Mouse (Mus musculus) liver, embryonic 14.5 days (tissue): ENCODE data around the gene Wasf2. TPM values are rescaled to one million over a fixed set of nuclear protein-coding genes. Genes with fewer than 3 reads are reported as not detected.

Experiments
- ATAC-seq: fragments of 200-750 bp; cut with Nextera tagmentation; 2 replicates; pipeline ENCODE4 v1.8.0; 2017; ENCODE audit warnings: moderate number of reproducible peaks, mild to moderate bottlenecking, moderate library complexity; ENCODE audit not compliant: insufficient read depth
- DNase-seq, 3 experiments: peaks; one replicate each; pipeline ENCODE4 v3.0.0-alpha.2; 2012 to 2013; ENCODE audit warnings: low read depth in 3 of 3, low spot score in 3 of 3
- H3K27ac ChIP-seq: fragments of 300-500 bp; sonication (generic); 2 replicates; pipeline ENCODE4 v1.5.1; 2014; ENCODE audit warnings: moderate library complexity, mild to moderate bottlenecking, control low read depth, inconsistent platforms
- H3K27me3 ChIP-seq: fragments of 300-500 bp; sonication (generic); 2 replicates; pipeline ENCODE4 v1.6.1; 2014; ENCODE audit warnings: mild to moderate bottlenecking, low read length, moderate library complexity; ENCODE audit not compliant: control insufficient read depth, insufficient read depth
- H3K36me3 ChIP-seq: fragments of 300-500 bp; sonication (generic); replicated peaks from 2 replicates; pipeline ENCODE4 v1.6.1; 2014; ENCODE audit warnings: low read depth; ENCODE audit not compliant: control insufficient read depth, insufficient read depth
- H3K4me1 ChIP-seq, 2 experiments: fragments of 200-500 bp in 1 of 2; fragments of 300-500 bp in 1 of 2; sonication (generic) in 1 of 2; replicated peaks; 2 replicates each; pipeline ENCODE4 v1.6.1; 2012 to 2014; ENCODE audit warnings: antibody characterized with exemption in 1 of 2, inconsistent platforms in 1 of 2, low read length in 1 of 2; ENCODE audit not compliant: control insufficient read depth in 2 of 2, insufficient read depth in 2 of 2
- H3K4me2 ChIP-seq: fragments of 300-500 bp; sonication (generic); 2 replicates; pipeline ENCODE4 v1.6.1; 2014; ENCODE audit warnings: low read depth, mild to moderate bottlenecking, control low read depth, moderate library complexity
- H3K4me3 ChIP-seq, 2 experiments: fragments of 200-500 bp in 1 of 2; fragments of 300-500 bp in 1 of 2; sonication (generic) in 1 of 2; 2 replicates each; pipeline ENCODE4 v1.5.1; 2012 to 2014; ENCODE audit warnings: low read depth in 2 of 2, low read length in 2 of 2, mild to moderate bottlenecking in 2 of 2, control low read depth in 1 of 2, inconsistent platforms in 1 of 2, moderate library complexity in 1 of 2; ENCODE audit not compliant: insufficient read depth in 1 of 2
- H3K9ac ChIP-seq: fragments of 300-500 bp; sonication (generic); replicated peaks from 2 replicates; pipeline ENCODE4 v1.6.1; 2014; ENCODE audit warnings: mild to moderate bottlenecking, control low read depth, moderate library complexity
- H3K9me3 ChIP-seq: fragments of 300-500 bp; sonication (generic); 2 replicates; pipeline ENCODE4 v1.6.1; 2016; ENCODE audit warnings: low read length, mixed read lengths; ENCODE audit not compliant: control insufficient read depth
- CTCF ChIP-seq: IDR thresholded peaks from 2 replicates; pipeline ENCODE4 v1.5.1; 2016; ENCODE audit warnings: antibody characterized with exemption, low read depth, control low read depth
- EP300 ChIP-seq: IDR thresholded peaks from 2 replicates; pipeline ENCODE4 v1.6.1; 2016; ENCODE audit warnings: antibody characterized with exemption, low read depth
- WGBS: fragments of 180-500 bp; shearing (Covaris S2); extraction: QIAGEN DNeasy Blood & Tissue Kit; methylation state at CpG from one replicate; pipeline ENCODE4 v1.1.7; 2014; ENCODE audit not compliant: insufficient replicate concordance; 5-methylcytosine and 5-hydroxymethylcytosine counted together
- polyA plus RNA-seq, 2 experiments: library from polyadenylated mRNA; depleted of rRNA in 1 of 2; stranded (reverse) in 1 of 2; unstranded in 1 of 2; fragments of >200 nt; fragmentation: Nextera tagmentation in 1 of 2; extraction: Ambion mirVana in 1 of 2; gene quantifications; 2 replicates each; pipeline versions ENCODE4 v1.2.1 to v1.2.3; 2012 to 2014

Gene Wasf2
- polyA plus RNA-seq, 2 experiments = 11.4 to 31.4 TPM

DNA sequence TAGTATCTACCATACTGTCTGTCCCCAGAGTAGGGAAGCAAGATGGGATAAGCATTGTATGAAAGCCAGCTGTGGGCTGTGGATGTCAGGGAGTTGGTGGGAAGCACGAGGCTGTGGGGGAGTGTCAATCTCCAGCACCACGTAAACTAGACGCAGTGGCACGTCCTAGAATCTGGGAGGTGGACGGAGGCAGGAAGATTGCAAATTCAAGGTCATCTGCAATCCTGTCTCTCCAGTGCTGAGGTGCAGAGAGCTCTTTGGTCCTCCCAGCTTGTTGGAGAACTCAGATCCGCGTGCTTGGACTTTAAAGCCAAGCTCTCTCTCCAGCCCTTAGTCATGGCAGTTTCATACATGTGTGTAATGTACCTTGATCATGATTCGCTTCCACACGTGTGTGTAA, 36.5 kb downstream of the Wasf2 start:
- no peaks in the 10 kb centered on the region for H3K36me3 ChIP-seq
- no peak overlapping the region for H3K4me3 ChIP-seq
- H3K4me2 ChIP-seq = no peak overlapping the region
- TF ChIP-seq EP300 (no peak), CTCF (no peak)
- peaks cover 0 to 16% of the 10 kb centered on the region in 2 experiments; a peak in 3 of 4 replicates for H3K4me1 ChIP-seq
- DNase-seq (no peak), ATAC-seq (no peak)
- no peak overlapping the region for H3K9ac ChIP-seq
- no peaks in the 10 kb centered on the region for H3K27me3 ChIP-seq
- 84% methylated on average over 9 of the region's 9 CpGs for WGBS
- no peak overlapping the region for H3K27ac ChIP-seq
- no peaks in the 10 kb centered on the region for H3K9me3 ChIP-seq

DNA sequence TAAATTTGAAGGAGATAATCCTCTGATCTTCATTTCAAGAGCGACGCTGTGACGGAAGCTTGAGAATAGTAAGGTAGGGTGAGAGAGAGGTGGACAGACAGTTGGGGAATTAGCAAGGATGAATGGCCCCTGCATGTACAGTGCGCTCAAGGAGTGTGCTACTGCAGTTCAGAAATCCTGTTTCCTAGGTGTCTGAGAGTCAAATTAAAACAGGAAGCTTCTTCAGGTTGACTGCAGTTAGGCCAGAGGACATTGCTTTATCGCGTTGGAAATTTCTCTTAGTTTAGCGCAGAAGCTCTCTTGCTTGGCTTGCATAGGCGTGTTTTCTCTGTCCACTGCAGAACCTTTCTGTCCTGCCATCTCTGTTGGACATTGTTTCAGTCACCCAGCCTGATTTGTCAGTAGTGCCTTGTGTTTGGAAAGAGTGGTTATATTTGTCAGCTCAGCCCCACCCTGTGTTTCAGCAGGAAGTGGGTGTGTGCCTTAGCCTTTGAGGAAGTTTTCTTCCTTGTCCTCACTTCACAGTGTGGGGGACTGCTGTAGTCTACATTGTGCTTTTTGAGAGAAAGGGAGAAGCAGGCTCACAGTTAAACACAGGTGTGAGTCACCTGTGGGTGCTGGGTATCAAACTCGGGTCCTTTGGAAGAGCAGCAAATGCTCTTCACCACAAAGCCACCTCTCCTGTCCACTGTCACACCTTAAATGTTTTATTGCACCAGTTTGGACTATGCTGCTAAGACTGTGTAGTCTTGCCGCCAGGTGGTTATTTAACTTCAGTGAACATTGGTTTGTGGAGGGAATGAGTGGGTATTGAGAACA, 39.1 kb downstream of the Wasf2 start:
- ATAC-seq (no peak), DNase-seq (no peak)
- peak overlapping the region; percentile 24 for H3K4me2 ChIP-seq
- H3K36me3 ChIP-seq = no peaks in the 10 kb centered on the region
- H3K9me3 ChIP-seq = no peaks in the 10 kb centered on the region
- no peak overlapping the region for H3K4me3 ChIP-seq
- H3K27ac ChIP-seq = no peak overlapping the region; the same call in 1 of the 2 replicates
- TF ChIP-seq EP300 = no peak
- TF ChIP-seq CTCF = no peak
- 35% methylated on average over 10 of the region's 10 CpGs for WGBS
- no peaks in the 10 kb centered on the region for H3K27me3 ChIP-seq
- no peak overlapping the region for H3K9ac ChIP-seq
- H3K4me1 ChIP-seq = peaks cover 3 to 29% of the 10 kb centered on the region in 2 experiments; a peak in 3 of 4 replicates

DNA sequence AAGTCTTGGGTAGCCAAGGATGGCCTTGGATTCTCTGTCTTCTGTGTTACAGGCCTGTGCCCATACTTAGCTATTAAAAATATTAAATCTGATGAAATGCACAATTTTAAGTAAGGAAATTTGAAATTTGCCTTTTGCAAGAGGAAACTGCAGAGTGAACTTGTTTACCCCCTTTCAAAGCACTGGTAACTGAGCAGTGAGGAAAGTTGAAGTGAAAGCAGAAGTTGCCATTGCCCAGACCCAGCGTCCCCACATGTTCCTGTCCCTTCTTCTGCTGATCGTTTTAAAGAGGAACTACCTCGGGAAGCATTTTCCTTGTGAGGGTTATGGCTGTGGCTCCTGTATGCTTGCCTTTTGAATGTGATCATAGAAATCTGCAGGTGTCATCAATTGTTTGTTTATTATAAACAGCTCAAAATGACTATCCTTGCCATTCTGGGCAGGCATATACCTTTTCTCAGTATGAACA, 39.8 kb downstream of the Wasf2 start:
- Histone ChIP-seq H3K27ac (no peak overlapping the region), H3K9me3 (no peaks in the 10 kb centered on the region), H3K36me3 (no peaks in the 10 kb centered on the region), H3K9ac (no peak overlapping the region), H3K4me3 (no peak overlapping the region), H3K4me2 (peak overlapping the region; percentile 9; the same call in 1 of the 2 replicates), H3K4me1 (peaks cover 3 to 31% of the 10 kb centered on the region in 2 experiments), H3K27me3 (no peaks in the 10 kb centered on the region)
- DNase-seq = peak in 1 of 3 experiments; percentile 36
- ATAC-seq = no peak
- TF ChIP-seq EP300 (no peak), CTCF (no peak)
- WGBS = 15% methylated on average over 3 of the region's 3 CpGs

DNA sequence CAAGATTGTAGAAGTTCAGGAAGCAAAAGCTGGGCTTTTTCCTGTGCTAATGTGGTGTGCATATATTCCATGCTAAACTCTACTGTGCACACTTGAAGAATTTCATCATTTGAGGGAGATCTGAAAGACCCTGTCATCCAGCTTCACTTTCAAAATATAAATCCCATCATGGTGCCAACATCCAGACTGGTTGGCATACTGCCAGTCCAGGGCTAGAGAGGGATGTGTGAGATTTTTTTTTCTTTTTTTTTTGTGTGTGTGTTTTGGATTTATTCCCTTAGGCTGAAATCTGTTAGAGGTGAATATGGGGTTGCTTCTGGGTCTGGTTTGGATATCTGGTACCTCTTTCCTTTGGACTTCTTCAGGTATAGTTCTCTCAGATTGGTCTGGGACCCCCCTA, 40.3 kb downstream of the Wasf2 start:
- Histone ChIP-seq H3K9ac (no peak overlapping the region), H3K27me3 (no peaks in the 10 kb centered on the region), H3K9me3 (no peaks in the 10 kb centered on the region), H3K4me2 (no peak overlapping the region; the same call in 1 of the 2 replicates), H3K36me3 (no peaks in the 10 kb centered on the region), H3K4me1 (peaks cover 3 to 33% of the 10 kb centered on the region in 2 experiments), H3K4me3 (no peak overlapping the region), H3K27ac (no peak overlapping the region)
- no peak for TF ChIP-seq EP300
- TF ChIP-seq CTCF = no peak
- DNase-seq = no peak
- no peak for ATAC-seq

DNA sequence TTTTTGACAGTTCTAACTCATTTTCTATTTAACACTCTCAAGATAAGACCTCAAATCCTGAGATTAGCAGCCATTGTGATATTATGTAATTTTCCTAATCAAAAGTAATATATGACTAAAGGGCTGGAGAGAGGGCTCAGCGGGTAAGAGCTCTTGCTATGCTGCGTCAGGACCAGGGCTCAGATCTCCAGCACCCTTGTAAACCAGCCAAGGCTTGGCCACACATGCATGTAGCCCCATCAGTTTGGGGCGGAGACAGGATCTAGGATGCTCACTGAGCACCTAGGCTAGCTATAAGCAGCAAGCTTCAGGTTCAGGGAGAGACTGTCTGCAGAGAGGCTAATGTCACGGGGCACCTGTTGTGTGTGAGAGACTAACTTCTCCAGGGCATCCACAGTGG, 42.1 kb downstream of the Wasf2 start:
- no peak for TF ChIP-seq CTCF
- no peak for TF ChIP-seq EP300
- H3K27ac ChIP-seq = no peak overlapping the region
- no peak for ATAC-seq

More for the DNA sequence above, 42.1 kb downstream of the Wasf2 start:
- Histone ChIP-seq H3K4me3 (no peak overlapping the region), H3K27me3 (no peaks in the 10 kb centered on the region), H3K4me2 (no peak overlapping the region), H3K36me3 (peaks cover 5% of the 10 kb centered on the region; the same call in 1 of the 2 replicates), H3K9me3 (no peaks in the 10 kb centered on the region), H3K9ac (no peak overlapping the region), H3K4me1 (peaks cover 3 to 36% of the 10 kb centered on the region in 2 experiments)
- DNase-seq = no peak
- 83% methylated on average over 4 of the region's 4 CpGs for WGBS
